Mouse (Mus musculus): ENCODE results near the gene B4galt5.

B4galt5 gene

DNA sequence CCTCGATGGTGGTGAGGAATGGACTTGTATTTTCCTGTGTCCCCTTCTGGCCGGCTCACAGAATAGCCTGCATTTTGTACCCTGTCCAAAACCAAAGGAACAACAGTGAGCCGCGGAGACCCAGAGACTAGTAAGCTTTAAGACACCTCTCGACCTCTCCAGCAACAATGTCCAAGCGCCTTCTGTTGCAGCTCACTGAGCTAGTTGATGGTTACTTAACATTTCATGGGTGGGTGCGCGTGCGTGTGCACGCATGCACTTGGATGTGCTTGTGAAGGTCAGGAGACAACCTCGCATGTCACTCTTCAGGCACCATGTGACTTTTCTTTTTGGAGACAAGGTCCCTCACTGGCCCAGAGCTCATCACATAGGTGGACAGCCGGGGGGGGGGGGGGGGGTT, 47.0 kb downstream of the B4galt5 start:
- DNase-seq, result no peak

DNA sequence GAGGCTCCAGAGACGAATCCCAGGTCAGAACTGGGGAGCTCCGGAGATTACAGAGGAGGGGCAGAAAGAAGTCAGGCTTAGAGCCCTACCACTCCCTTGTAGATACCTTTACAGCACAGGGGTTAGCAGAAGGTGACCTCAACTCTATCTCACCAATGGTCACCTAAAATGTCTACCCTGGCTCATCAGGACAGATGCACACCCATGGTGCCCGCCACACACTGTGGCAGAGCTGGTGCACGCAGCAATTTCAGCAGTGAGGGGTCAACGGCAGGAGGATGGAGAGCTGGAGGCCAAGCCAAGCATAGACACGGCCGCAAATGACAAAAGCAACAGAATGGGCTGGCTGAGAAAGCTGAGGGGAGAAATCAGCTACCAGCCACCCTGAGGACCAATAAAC, 47.4 kb downstream of the B4galt5 start:
- peak; percentile 11 for DNase-seq

DNA sequence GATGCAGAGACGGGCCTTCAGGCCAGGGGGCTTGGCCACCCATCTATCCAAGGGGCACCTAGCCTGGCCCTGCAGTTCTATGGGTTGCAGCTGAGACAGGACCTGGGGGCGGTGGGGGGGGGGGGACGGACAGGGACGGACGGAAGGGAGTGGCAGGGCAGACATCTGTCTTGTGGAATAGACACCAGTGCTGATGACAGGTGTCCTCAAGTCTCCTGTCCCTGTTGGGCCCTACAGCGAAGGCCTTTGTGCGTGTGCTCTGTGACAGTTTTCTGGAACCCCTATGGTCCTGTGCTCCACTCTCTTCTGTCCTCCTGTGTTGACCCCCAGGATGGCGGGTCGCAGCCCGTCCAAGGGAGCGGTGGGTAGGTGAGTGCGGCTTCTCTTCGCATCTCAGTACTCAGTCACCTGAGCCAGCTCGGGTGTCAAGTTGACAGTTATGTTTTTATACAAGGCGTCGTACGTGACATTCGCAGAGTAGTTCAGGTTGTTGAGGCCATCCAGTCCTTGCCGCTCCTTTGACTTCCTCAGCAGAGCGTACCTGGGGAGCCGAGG, 48.0 kb downstream of the B4galt5 start:
- peak; percentile 24 for DNase-seq

DNA sequence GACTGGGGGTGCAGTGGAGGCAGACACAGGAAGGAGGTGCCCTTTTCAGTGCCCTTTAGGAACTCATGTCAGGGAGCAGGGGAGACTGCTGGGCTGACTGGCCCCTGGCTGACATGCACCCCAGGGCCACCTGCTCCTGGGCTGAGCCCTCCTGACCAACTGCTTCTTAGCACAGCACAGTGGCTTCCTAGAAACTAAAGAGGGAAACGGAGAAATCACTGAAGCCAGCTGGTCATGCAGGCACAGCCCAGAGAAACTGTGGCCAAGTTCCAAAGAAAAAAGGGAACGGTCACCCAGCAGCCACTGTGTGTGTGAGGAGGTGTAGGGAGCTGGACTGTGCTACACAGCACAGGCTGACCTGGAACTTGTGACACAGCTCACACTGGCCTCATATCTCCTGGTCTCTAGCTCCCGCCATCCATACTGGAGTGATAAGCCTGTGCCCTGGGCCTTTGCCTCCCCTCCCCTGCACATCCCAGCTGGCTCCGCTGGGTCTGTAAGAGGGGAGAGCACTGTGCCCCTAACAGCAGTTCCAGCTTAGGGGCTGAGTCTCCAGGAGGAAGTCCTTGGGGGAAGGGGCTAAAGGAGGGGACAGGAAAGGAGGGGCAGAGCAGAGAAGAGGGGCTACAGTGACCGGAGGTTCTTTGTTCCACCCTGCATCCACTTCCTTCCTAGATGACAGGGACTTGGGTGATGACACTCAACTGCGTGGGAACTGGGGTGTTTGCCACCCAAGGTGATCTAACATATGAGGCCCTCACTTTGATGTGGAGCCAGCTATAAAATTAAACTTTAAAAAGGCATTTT, 48.9 kb downstream of the B4galt5 start:
- DNase-seq, result peak; percentile 49

DNA sequence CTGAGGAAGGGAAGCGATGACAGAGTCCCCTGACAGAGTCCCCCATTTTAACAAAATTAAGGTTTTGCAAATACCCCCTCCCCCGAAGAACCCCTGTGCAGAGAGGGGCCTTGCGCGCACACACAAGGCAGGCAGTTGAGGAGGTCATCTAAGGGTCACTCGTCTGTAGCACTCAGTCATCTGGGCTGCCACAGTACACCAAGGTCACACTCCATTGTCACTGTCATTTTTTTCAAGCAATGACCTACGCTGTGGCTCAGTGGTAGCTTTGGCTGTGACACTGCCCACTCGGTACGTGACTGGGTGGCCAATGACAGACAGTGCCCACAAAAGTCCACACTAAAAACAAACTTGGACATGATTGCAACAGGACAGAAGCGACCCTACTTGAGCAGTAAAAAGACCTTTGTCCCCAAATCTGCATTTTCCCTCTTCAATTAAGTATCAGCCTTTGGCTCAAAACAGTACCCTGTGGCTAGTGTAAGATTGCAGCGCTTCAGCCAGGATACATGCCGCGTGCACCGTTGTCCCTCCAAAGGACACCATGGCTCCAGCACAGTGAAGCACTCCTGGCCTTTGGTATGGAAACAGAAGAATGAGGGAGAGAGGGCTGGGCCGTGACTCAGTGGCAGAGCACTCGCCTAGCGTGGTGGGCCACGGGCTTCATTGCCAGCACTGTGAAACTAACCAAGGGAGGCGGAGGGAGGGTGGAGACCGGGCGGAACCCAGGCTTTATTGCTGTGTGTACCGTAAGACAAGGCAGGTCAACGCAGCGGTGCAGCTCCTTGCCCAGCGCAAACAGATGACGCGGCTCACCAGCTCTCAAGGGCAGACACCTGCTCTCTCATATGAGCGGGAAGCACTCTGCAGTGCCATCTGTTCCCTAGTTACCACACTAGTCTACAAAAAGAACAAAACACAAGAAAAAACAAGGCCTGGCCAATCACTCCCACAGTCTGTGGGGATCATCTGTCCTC, 50.0 kb downstream of the B4galt5 start:
- DNase-seq, result peak; percentile 66

DNA sequence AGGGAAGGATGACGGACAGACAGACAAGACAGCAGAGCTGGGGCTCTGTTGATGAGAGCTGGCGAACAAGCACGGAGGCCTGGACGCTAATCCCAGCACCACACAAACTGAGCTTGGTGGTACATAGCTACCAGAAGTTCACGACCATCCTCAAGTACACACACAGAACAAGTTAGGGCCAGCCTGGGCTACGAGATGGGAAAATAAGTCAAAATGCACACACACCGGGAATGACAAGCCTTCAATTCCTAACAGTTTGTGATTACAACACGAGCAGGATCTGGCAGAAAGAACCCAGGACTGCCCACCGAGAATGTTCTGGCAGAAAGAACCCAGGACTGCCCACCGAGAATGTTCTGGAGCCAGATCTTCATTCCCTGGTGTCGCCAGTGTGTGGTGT, 51.0 kb downstream of the B4galt5 start:
- peak; percentile 7 for DNase-seq

DNA sequence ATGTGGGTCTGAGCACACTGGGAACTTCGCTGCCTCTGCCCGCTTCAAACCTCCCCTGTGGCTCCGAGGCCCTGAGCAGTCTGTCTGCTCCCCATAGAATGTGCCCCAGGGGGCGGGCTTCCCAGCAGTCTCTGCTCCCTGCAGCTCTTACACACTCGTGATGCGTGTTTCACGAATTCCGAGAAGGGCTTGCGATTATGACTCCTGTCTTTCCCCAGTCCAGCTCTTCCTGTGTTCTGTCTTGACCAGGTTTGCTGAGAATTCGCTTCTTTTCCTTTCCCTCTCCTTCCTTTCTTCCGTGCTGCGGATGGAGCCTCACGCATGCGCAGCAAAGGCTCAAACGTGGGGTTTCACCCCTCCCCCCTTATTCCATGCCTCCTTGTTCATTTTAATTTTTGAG, 54.1 kb downstream of the B4galt5 start:
- no peak for DNase-seq

DNA sequence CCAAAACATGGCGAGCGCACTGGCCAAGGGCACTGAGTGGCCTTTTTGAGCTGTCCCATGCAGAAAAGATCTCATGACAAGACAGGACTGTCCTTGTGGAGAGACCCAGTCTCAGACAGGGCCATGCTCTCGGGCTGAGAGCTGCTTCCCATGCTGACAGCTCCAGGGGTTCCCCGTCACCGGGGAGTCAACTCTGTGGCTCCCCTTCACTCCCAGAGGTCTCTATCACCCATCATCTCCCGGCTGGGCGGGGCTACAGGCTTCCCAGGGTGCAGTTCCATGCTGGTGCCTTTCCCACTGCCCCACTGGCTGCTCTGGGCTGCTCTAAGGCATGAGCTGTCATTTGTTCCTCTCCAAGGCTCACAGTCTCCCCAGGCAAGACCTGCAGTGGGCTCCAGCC, 54.8 kb downstream of the B4galt5 start:
- no peak for DNase-seq

DNA sequence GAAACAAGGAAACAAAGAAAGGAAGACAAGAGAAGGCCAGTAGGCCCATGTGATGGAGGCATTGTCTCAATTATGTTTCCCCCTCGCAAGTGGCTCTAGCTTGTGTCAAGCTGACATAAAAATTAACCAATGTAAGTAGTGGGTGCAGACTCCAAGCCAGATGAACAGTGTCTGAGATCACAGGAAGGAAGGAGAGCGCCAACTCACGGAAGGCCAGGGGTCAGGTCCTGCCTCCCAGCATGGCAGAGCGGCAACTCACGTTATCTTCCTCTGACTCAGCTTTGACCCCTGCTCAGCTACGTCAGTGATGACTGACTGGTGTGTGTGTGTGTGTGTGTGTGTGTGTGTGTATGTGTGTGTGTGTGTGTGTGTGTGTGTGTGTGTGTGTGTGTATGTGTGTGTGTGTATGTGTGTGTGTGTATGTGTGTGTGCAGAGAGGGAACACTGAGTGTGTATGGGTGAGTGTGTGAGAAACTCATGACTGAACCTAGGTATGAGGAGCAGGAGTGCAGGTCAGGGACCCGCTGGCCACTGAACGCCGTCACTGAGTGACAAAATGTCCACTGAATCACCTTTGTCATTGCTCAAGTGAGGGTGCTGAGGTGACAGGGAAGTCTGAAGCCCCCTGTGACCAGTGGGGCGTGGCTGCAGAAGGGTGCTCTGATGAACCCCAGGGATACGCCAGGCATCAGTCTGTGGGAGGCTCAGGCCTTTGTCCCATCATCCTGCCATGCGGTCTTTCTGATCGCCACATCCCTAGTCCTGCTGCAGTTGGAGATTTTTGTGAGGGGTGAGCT, 55.5 kb downstream of the B4galt5 start:
- DNase-seq, result no peak

DNA sequence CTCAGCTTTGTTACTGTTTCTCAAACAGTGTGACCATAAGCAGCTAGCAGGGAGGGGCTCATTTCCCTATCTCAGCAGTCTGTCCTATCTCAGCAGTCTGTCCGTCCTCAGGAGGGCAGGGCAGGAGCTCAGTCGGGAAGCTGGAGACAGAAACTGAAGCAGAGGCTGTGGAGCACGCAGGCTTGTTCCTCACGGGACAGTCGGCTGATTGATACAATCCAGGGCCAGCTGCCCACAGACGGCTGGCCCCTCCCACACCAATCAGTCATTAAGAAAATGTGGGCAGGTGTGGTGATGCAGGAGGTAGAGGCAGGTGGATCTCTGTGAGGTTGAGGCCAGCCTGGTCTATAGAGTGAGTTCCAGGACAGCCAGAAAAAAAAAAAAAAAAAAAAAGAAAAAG, 56.1 kb downstream of the B4galt5 start:
- DNase-seq, result no peak

DNA sequence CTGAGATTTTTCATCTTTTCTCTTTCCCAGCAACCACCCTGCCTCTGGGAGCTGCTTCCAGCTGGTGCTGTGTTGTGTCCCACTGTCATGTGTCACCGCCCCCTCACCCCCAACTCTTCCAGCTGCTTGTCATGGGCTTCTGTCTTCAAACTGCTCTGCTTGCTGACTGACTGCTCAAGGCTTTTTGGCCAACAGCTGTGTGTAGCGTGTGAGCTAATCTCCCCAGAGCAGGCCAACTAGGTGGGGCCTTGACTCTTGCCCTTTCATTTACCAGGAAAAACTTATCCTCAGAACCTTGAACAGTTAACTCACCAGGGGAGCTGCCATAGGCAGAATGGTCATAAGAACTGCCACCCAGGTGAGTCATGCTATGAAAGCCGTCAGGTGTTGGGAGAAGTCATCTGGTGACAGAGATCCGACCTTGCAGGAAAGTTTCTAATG, 56.8 kb downstream of the B4galt5 start:
- DNase-seq, result no peak

DNA sequence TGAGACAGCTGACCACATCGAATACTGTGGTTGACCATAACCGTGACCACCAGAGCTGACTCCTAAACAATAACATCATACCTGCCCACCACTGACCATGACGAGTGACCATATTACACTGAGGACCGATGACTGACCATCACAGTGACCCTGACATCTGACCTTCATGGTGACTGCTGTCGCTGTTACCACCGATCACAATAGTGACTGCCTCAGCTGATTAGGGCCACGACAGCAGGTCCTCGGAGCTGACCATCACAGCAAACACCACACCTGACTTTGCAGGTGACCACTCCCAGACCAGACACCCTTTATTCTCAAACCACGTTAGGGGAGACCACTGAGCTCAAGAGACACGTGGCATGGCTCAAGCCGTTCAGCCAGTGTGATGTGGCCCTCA, 57.3 kb downstream of the B4galt5 start:
- no peak for DNase-seq

DNA sequence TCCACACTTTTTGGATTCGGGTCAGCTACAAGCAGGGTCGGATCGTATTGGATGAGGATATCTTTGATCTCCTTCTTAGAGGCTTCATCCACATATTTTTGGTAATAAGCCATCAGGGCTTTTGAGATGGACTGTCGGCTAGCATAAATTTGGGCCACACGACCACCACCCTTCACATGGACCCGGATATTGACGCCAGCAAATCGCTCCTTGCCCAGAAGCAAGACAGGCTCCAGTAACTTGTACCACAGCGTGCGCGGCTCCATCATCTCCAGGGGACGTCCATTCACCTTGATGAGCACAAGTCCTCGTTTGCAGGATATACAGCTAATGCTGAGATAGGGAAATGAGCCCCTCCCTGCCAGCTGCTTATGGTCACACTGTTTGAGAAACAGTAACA, 67.5 kb downstream of the B4galt5 start:
- DNase-seq, result no peak

DNA sequence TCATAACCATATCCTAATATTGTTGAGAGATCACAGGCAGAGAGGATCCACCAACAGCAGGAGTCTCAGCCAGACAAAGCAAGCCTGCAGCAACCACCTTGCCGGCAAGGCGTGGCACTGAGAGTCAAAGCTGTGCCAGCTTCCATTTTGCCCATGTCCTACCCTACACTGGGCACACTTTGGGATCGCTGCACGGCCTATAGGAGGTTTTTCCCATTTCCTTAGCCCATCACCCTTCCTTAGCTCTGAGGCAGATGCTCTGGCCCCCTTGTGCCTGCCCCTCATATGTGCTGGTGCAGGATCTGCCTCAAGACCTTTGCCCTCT, 68.0 kb downstream of the B4galt5 start:
- DNase-seq, result no peak

DNA sequence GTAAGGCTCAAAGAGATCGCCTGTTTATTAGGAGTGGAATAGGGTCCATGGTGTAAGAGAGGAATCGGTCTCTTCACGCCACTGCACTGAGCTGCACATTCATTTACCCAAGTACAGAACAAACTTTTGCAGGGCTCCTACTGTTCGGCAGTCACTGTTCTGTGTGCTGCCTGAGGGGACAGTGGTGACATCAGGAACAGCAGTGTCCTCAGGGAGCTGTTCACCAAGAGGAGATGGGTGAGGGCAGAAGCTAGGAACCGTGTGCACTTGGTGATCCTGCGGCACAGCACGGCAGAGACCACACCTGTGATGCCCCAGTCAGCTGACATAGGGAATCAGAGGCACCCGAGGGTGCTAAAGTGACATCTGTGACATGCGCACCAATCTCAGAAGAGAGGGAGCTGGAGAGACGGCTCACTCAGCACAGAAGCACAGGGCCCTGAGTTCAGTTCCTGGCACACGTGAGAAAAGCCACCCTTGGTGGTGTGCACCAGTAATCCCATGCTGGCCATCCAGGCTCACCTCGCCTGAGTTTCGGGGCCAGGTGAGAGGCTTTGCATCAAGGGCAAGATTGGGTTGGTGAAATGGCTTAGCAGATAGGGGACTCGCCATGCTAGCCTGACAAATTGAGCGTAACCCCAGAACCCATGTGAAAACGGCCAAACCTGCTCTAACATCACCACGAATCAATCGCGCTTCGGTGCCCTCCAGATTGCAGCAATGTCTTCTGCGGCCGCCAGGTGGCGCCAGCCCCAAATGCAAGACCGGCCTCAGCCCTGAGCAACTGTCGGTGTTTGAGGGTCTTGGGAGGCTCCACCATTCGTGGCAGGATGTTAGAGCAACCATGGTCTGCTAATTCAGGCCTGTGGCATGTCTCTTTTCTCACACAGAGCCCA, 68.6 kb downstream of the B4galt5 start:
- DNase-seq, result peak; percentile 82

DNA sequence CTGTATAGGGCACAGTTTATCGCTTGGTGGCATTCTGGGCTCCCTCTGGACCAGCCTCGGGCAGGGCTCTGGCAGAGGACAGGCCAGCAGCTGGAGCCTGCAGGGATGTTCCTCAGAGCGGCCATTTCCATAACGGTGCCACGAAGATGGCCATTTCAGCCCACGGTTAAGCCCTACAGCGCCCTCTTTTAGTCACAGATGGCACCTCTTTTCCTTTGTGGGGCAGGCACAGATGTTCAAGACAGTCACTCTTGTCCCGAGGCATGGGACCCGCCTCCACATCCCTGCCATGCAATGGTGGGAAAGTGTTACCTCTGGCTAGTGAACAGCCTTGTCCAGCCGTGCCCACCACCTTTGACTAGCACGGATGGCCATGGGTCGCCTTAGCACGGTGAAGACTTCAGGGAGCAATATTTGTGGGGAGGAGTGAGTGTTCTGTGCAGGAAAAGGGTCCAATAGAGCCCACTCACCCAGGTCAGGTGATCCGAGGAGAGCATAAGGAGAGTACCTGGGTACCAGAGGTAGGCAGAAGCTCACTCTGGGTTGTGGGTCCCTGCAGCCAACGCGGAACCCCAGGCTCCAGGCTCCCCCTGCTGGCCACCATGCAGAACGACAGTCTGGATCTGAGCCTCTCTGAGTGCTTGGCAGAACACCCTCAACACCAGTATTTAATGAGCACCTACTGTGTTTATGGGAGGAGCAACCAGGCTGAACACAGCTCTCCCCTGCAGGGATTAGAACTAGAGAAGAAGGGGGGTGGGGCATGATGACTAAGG, 70.0 kb downstream of the B4galt5 start:
- DNase-seq, result peak; percentile 61

DNA sequence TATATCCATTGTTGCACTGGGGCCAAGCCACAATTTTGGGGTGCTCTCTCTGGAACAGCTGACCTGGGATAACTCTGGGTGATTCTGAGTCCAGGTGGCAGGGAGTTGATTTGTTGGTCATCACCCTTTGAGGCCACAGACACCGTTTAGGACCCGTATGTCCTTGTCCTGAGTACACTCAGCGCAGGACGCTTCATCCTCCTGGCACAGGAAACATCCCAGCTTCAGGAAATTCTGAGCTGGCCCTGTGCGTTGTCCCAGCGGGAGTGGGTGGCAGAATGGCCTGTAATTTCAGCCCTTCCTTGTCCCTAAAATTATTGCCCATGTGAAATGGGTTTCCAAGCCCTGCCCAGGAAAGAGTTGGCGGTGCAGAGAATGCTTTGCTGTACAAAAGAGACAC, 71.0 kb downstream of the B4galt5 start:
- DNase-seq, result no peak

DNA sequence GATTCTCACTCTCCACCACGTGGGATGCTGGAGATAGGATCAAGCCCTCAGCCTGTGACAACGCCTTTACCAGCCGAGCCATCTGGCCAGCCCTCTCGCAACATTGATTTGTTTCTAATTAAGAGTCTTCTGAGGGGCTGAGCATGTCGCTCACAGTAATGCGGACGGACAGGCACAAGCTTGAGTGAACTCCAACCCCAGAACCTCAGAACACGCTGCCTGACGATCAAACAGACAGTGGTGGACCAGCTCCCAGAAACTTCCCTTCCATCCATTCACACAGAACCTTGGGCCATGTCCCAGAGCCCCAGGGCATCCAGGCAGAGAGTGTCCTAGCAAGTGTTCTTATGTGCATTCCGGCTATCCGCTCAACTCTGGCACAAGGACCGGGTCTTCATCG, 72.0 kb downstream of the B4galt5 start:
- no peak for DNase-seq

DNA sequence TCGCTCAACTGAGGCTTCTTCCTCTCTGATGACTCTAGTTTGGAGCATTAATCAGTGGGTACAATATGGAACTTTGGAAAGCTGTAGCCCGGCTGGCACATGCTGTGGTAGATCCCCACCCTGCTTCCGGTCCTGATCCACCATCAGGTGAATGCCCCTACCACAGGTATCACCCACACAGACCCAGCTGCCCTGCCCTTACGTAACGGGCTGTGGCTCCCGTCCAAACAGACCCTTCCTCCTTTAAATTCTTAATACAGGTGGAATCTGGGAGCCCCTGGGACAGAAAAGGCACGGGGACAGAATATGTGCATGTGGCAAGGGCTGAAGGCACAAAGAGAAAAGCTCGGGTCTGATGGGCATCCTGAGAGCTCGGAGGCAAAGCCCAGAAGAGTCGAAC, 73.1 kb downstream of the B4galt5 start:
- no peak for DNase-seq

DNA sequence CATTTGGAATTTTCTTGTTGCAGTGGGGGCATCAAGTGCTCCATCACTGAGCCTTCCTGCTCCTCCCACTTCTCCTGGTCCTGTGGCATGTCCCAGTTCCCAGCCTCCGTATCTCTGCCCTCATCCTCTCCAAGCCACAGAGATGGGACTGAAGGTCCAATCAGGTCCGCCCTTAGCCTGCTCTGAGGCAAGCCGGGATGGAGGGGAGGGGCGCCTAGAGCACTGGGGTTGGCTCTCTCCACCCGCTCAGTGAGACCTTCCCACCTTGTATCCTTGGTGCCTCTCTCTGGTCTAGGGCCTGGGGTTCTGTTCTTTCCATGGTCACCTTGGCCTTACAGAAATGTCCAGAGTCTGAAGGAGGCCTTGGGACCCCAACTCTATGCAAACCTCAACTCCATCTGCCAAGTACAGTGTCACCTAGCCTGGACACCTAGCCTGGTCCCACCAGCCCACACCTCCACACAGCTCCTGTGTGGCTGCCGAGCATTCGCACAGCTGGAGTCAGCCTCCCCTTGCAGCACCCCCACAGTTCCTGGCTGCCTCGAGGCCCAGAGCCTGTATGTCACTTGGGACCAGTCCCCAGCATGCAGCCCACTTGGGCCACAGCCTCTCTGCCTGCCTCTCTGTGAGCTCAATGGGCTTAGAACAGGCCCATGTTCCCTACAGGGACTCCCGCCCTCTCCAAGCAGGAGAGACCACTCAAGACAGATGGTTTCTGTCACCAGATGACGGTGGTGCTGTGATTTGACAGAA, 74.1 kb downstream of the B4galt5 start:
- DNase-seq, result no peak

Data from cerebellum, adult 11 months (tissue).